Mouse (Mus musculus) ovary, adult 2 months (tissue): ENCODE results near the gene Gm36028. TPM values are rescaled to one million over a fixed set of nuclear protein-coding genes. Genes with fewer than 3 reads are reported as not detected.

Experiments
- polyA plus RNA-seq: library from polyadenylated mRNA; depleted of rRNA; stranded (reverse); fragments of >200 nt; gene quantifications from 2 replicates; pipeline ENCODE4 v1.2.3, GENCODE M21; 2012; rRNA removed

The Gm36028 gene
- polyA plus RNA-seq = 0.23 TPM in 1 of 2 replicates, not detected in the other

DNA sequence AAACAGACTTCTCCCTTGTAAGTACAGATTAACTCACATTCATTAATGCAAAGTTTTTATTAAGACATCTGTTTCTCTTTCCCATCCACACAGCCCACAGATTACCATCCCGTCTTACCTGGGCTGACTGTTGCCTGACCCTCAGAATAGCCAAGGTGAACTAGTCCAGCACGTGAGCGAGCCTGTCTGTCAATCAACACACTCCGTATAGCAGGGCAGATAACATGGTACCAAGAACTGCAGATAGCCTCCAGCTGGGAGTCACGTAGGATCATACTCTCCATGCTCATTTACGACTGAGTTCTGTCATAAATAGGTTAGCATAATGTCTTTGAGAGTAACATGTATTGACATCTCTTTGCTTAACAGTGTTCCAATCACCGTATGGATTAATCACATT, at the start of gene Gm36028:
Gene Gm36028, minus strand, starts transcription at position 118 of the 400 bp plus-strand sequence.

GRCm38 (mm10) chr16:37867791-37868505, 7.0 kb upstream of the Gm36028 start, which contains the start of gene Lrrc58:
Gene Lrrc58 (plus strand): TSS chr16:37868389.

Other genes with a start within 250 kb of the Gm36028 start
- 62.9 and 81.9 TPM in 2 replicates for gene Ndufb4, start 206.7 kb downstream of the Gm36028 start, polyA plus RNA-seq
- 45.4 and 45.8 TPM in 2 replicates for gene Fstl1, start 84.3 kb downstream of the Gm36028 start, polyA plus RNA-seq
- 28.3 and 36.3 TPM in 2 replicates for gene Lrrc58, start 7.2 kb upstream of the Gm36028 start, polyA plus RNA-seq
- 0.17 and 0.20 TPM in 2 replicates for gene Gpr156, start 55.4 kb upstream of the Gm36028 start, polyA plus RNA-seq
- 21.4 and 25.9 TPM in 2 replicates for gene Gsk3b, start 227.9 kb upstream of the Gm36028 start, polyA plus RNA-seq